Mouse (Mus musculus) liver, postnatal 0 days (tissue): ENCODE data around the gene Prkag2. TPM values are rescaled to one million over a fixed set of nuclear protein-coding genes. Genes with fewer than 3 reads are reported as not detected.

Experiments
- ATAC-seq: fragments of 200-750 bp; cut with Nextera tagmentation; 2 replicates; pipeline ENCODE4 v1.8.0; 2017; ENCODE audit warnings: mild to moderate bottlenecking, moderate library complexity
- DNase-seq: peaks from one replicate; pipeline ENCODE4 v3.0.0-alpha.2; 2016
- H3K27ac ChIP-seq: fragments of 300-500 bp; sonication (generic); 2 replicates; pipeline ENCODE4 v1.5.1; 2014; ENCODE audit warnings: antibody characterized with exemption, moderate library complexity, mild to moderate bottlenecking, low read depth
- H3K27me3 ChIP-seq: fragments of 300-500 bp; sonication (generic); 2 replicates; pipeline ENCODE4 v1.6.1; 2014; ENCODE audit warnings: low read length, control low read depth, mixed read lengths; ENCODE audit not compliant: insufficient read depth
- H3K36me3 ChIP-seq: fragments of 300-500 bp; sonication (generic); replicated peaks from 2 replicates; pipeline ENCODE4 v1.6.1; 2014; ENCODE audit warnings: mild to moderate bottlenecking, control low read depth, low read length, moderate library complexity, mixed read lengths; ENCODE audit not compliant: insufficient read depth
- H3K4me1 ChIP-seq: fragments of 300-500 bp; sonication (generic); 2 replicates; pipeline ENCODE4 v1.6.1; 2014; ENCODE audit warnings: antibody characterized with exemption, mild to moderate bottlenecking, control low read depth; ENCODE audit not compliant: insufficient read depth
- H3K4me2 ChIP-seq: fragments of 300-500 bp; sonication (generic); 2 replicates; pipeline ENCODE4 v1.6.1; 2014; ENCODE audit warnings: low read depth, mild to moderate bottlenecking, low read length, moderate library complexity, mixed read lengths
- H3K4me3 ChIP-seq: fragments of 300-500 bp; sonication (generic); 2 replicates; pipeline ENCODE4 v1.5.1; 2014; ENCODE audit warnings: low read depth, low read length
- H3K9ac ChIP-seq: fragments of 300-500 bp; sonication (generic); replicated peaks from 2 replicates; pipeline ENCODE4 v1.6.1; 2014; ENCODE audit warnings: mild to moderate bottlenecking, moderate library complexity
- H3K9me3 ChIP-seq: fragments of 300-500 bp; sonication (generic); 2 replicates; pipeline ENCODE4 v1.6.1; 2016; ENCODE audit warnings: mild to moderate bottlenecking, control low read depth, low read length, mixed read lengths
- CTCF ChIP-seq: sonication (generic); IDR thresholded peaks from 2 replicates; pipeline ENCODE4 v1.5.1; 2016; ENCODE audit warnings: antibody characterized with exemption, low read depth
- EP300 ChIP-seq: IDR thresholded peaks from 2 replicates; pipeline ENCODE4 v1.6.1; 2016; ENCODE audit warnings: antibody characterized with exemption, low read depth, mild to moderate bottlenecking
- WGBS: fragments of 180-500 bp; shearing (Covaris S2); extraction: QIAGEN DNeasy Blood & Tissue Kit; methylation state at CpG from one replicate; pipeline ENCODE4 v1.1.7; 2014; ENCODE audit not compliant: insufficient replicate concordance; 5-methylcytosine and 5-hydroxymethylcytosine counted together
- polyA plus RNA-seq: library from polyadenylated mRNA; unstranded; fragments of >200 nt; fragmentation: Nextera tagmentation; extraction: Ambion mirVana; gene quantifications from 2 replicates; pipeline ENCODE4 v1.2.1, GENCODE M21; 2015

The Prkag2 gene
- polyA plus RNA-seq, 1 experiment from 2014 or later = 6.8 TPM

DNA sequence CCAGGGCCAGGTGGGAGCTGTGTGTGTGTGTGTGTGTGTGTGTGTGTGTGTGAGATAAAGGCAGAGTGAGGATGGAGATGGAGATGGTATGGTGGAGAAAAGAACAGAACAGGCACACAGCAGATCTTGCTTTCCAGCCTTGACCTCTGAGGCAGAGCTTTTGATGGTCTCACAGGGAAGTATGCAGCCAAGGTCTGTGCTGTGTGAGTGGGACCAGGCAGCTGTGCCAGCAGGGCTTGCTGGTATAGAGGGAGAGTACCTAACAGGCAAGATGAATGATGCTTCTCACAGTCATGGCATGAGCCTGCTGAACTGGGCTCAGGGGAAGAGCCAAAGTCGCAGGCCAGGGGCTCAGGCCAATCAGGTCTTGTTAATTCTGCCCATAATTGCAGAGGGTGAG, 108.9 kb downstream of the Prkag2 start:
- no peaks in the 10 kb centered on the region for H3K9me3 ChIP-seq
- TF ChIP-seq EP300 = no peak
- TF ChIP-seq CTCF = no peak
- 69% methylated on average over 1 of the region's 1 CpGs for WGBS

DNA sequence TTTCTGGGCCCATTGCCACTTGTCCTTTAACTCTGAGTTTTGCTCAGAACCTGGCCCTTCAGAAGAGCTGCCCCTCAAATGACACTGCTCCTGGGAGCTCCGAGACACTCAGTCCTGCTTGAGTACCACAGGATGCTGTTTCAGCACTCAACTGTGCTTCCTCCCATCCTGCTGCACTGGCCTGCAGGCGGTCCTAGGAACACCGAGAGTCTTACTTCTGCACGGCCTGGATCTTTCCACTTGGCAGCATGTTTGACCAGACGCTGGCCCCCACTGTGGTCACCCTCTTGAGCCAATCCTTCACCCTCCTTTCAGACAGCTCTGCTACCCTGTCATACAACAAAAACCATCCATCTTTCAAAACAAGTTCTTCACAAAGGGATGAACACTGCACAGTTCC, 110.0 kb downstream of the Prkag2 start:
- no peak for ATAC-seq
- no peak overlapping the region for H3K9ac ChIP-seq
- no peaks in the 10 kb centered on the region for H3K27me3 ChIP-seq
- WGBS = 64% methylated on average over 5 of the region's 5 CpGs
- no peak for DNase-seq
- no peak overlapping the region for H3K4me2 ChIP-seq
- no peaks in the 10 kb centered on the region for H3K36me3 ChIP-seq
- no peak for TF ChIP-seq EP300
- no peak for TF ChIP-seq CTCF
- H3K4me3 ChIP-seq = no peak overlapping the region
- no peaks in the 10 kb centered on the region for H3K9me3 ChIP-seq
- no peak overlapping the region for H3K27ac ChIP-seq
- peaks cover 5% of the 10 kb centered on the region for H3K4me1 ChIP-seq

More for the DNA sequence above, 108.9 kb downstream of the Prkag2 start:
- peaks cover 5% of the 10 kb centered on the region for H3K4me1 ChIP-seq
- DNase-seq (no peak), ATAC-seq (no peak)
- no peak overlapping the region for H3K4me3 ChIP-seq
- no peak overlapping the region for H3K9ac ChIP-seq
- H3K27me3 ChIP-seq = no peaks in the 10 kb centered on the region
- H3K27ac ChIP-seq = no peak overlapping the region
- H3K4me2 ChIP-seq = no peak overlapping the region
- H3K36me3 ChIP-seq = no peaks in the 10 kb centered on the region

DNA sequence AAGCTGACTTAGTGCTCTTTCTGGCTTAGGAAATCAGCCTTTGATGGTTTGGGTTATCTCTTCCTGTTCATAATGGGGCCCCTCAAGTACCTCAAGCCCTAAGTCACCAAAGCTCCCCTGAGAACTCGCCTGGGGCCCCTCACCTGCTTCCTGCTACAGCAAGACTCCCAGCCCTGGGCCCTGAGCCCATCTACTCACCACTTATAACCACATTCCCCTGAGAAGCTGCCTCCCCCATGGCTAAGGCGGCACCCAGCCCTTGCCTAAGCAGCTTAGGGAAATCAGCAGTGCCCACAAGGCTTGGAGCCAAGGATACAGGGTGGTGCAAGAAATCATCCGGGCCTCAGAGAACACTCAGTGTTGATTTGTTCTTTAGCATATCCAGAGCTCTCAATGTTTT, 110.8 kb downstream of the Prkag2 start:
- WGBS = 18% methylated on average over 3 of the region's 3 CpGs
- no peak for DNase-seq
- no peaks in the 10 kb centered on the region for H3K9me3 ChIP-seq
- H3K27me3 ChIP-seq = no peaks in the 10 kb centered on the region
- H3K4me3 ChIP-seq = no peak overlapping the region
- H3K9ac ChIP-seq = no peak overlapping the region
- no peak overlapping the region for H3K4me2 ChIP-seq
- TF ChIP-seq CTCF = no peak
- no peak for TF ChIP-seq EP300
- peaks cover 5% of the 10 kb centered on the region for H3K4me1 ChIP-seq
- H3K27ac ChIP-seq = no peak overlapping the region
- H3K36me3 ChIP-seq = 0 out of 2 replicates have a peak, but pooled peaks cover 2% of the 10 kb centered on the region
- no peak for ATAC-seq

- H3K27me3 ChIP-seq = no peaks in the 10 kb centered on the region
- TF ChIP-seq CTCF (no peak), EP300 (no peak)
- no peak overlapping the region for H3K9ac ChIP-seq
- H3K27ac ChIP-seq = no peak overlapping the region
- 0 out of 2 replicates have a peak, but pooled peaks cover 2% of the 10 kb centered on the region for H3K36me3 ChIP-seq
- H3K4me1 ChIP-seq = peaks cover 5% of the 10 kb centered on the region; the same call in 1 of the 2 replicates
- H3K4me3 ChIP-seq = no peak overlapping the region
- H3K4me2 ChIP-seq = no peak overlapping the region
- DNase-seq (no peak), ATAC-seq (no peak)
- WGBS = 79% methylated on average over 2 of the region's 2 CpGs
- H3K9me3 ChIP-seq = no peaks in the 10 kb centered on the region
These were observed 113.5 kb downstream of the Prkag2 start for GRCm38 (mm10) chr5:24986956-24987355.

- no peak overlapping the region for H3K9ac ChIP-seq
- 0 out of 2 replicates have a peak, but pooled peaks cover 2% of the 10 kb centered on the region for H3K36me3 ChIP-seq
- H3K4me1 ChIP-seq = peaks cover 5% of the 10 kb centered on the region; the same call in 1 of the 2 replicates
- no peak overlapping the region for H3K4me2 ChIP-seq
- no peak overlapping the region for H3K4me3 ChIP-seq
- H3K27me3 ChIP-seq = no peaks in the 10 kb centered on the region
- DNase-seq (no peak), ATAC-seq (no peak)
- no peaks in the 10 kb centered on the region for H3K9me3 ChIP-seq
- TF ChIP-seq EP300 (no peak), CTCF (no peak)
- 72% methylated on average over 9 of the region's 9 CpGs for WGBS
- H3K27ac ChIP-seq = no peak overlapping the region
These were observed 114.1 kb downstream of the Prkag2 start for GRCm38 (mm10) chr5:24986204-24986940.

DNA sequence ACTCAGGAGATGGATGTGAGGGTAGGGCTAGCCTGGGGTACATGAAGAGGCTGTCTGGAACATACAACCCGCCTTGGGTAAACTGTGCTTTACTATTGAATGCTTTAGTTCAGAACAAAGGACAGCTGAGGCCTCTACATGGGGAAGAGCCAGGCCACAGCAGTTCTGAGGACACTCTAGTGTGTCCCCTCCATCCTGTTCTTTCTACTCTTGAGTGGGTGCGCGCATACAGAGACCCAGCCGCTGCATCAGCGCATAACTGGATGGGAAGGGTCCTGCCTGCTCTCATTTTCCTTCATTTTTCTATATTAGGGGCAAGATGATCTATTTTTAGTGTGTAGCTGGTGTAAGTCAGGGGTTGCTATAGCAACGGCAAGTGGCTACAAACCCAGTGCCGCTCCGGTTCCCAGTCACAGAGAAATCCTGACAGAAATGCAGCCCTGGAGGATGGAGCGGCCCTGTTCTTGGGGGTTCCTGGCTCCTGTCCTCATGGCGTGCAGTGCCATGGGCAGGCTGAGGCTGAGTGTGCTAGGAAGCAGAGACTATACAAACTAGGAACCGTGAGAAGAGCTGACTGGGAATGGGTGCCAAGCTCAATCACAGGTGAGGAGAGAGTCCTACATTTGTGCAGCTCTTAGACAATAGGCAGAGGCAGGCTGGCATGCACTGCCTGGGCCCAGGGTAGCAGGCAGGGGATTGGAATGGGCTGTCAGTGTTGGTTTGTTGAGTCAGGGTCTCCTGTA, 114.8 kb downstream of the Prkag2 start:
- ATAC-seq = no peak

More for the DNA sequence above, 114.8 kb downstream of the Prkag2 start:
- H3K36me3 ChIP-seq = 0 out of 2 replicates have a peak, but pooled peaks cover 2% of the 10 kb centered on the region
- TF ChIP-seq CTCF (no peak), EP300 (no peak)
- DNase-seq = no peak
- WGBS = 71% methylated on average over 11 of the region's 11 CpGs
- H3K9me3 ChIP-seq = no peaks in the 10 kb centered on the region
- H3K4me1 ChIP-seq = peaks cover 6% of the 10 kb centered on the region
- no peaks in the 10 kb centered on the region for H3K27me3 ChIP-seq
- no peak overlapping the region for H3K9ac ChIP-seq
- H3K4me3 ChIP-seq = no peak overlapping the region
- no peak overlapping the region for H3K4me2 ChIP-seq
- no peak overlapping the region for H3K27ac ChIP-seq
